Mouse (Mus musculus) intestine, embryonic 14.5 days (tissue): ENCODE data around the gene Atxn10. TPM values are rescaled to one million over a fixed set of nuclear protein-coding genes. Genes with fewer than 3 reads are reported as not detected.

Source experiments
- ATAC-seq: fragments of 200-750 bp; cut with Nextera tagmentation; replicated peaks from 2 replicates; pipeline ENCODE4 v1.8.0; 2017; ENCODE audit warnings: low read depth, moderate number of reproducible peaks, moderate TSS enrichment, moderate library complexity; ENCODE audit not compliant: low FRiP score, low TSS enrichment
- DNase-seq: peaks from one replicate; pipeline ENCODE4 v3.0.0-alpha.2; 2018; ENCODE audit warnings: low spot score
- H3K27ac ChIP-seq: fragments of 300-500 bp; sonication (generic); 2 replicates; pipeline ENCODE4 v1.5.1; 2014; ENCODE audit warnings: low read depth, mild to moderate bottlenecking, control low read depth
- H3K27me3 ChIP-seq: fragments of 300-500 bp; sonication (generic); replicated peaks from 2 replicates; pipeline ENCODE4 v1.6.1; 2014; ENCODE audit warnings: low read length, control low read depth; ENCODE audit not compliant: control insufficient read depth, insufficient read depth
- H3K36me3 ChIP-seq: fragments of 300-500 bp; sonication (generic); 2 replicates; pipeline ENCODE4 v1.6.1; 2014; ENCODE audit warnings: low read length, control low read depth; ENCODE audit not compliant: control insufficient read depth, insufficient read depth
- H3K4me1 ChIP-seq: fragments of 300-500 bp; sonication (generic); replicated peaks from 2 replicates; pipeline ENCODE4 v1.6.1; 2014; ENCODE audit warnings: low read length, control low read depth, mixed read lengths; ENCODE audit not compliant: control insufficient read depth, insufficient read depth
- H3K4me2 ChIP-seq: fragments of 300-500 bp; sonication (generic); 2 replicates; pipeline ENCODE4 v1.6.1; 2014; ENCODE audit warnings: low read length
- H3K4me3 ChIP-seq: fragments of 300-500 bp; sonication (generic); 2 replicates; pipeline ENCODE4 v1.5.1; 2014; ENCODE audit warnings: low read depth, low read length, control low read depth, mixed read lengths
- H3K9ac ChIP-seq: fragments of 300-500 bp; sonication (generic); 2 replicates; pipeline ENCODE4 v1.6.1; 2014; ENCODE audit warnings: mild to moderate bottlenecking, low read length
- H3K9me3 ChIP-seq: fragments of 300-500 bp; sonication (generic); 2 replicates; pipeline ENCODE4 v1.6.1; 2016; ENCODE audit warnings: low read length, control low read depth; ENCODE audit not compliant: control insufficient read depth
- WGBS: fragments of 180-500 bp; shearing (Covaris S2); extraction: QIAGEN DNeasy Blood & Tissue Kit; methylation state at CpG from one replicate; pipeline ENCODE4 v1.1.7; 2014; 5-methylcytosine and 5-hydroxymethylcytosine counted together
- polyA plus RNA-seq: library from polyadenylated mRNA; unstranded; fragments of >200 nt; fragmentation: Nextera tagmentation; extraction: Ambion mirVana; gene quantifications from 2 replicates; pipeline ENCODE4 v1.2.1, GENCODE M21; 2014

The Atxn10 gene
- polyA plus RNA-seq, 1 experiment from 2014 or later = 253 TPM

DNA sequence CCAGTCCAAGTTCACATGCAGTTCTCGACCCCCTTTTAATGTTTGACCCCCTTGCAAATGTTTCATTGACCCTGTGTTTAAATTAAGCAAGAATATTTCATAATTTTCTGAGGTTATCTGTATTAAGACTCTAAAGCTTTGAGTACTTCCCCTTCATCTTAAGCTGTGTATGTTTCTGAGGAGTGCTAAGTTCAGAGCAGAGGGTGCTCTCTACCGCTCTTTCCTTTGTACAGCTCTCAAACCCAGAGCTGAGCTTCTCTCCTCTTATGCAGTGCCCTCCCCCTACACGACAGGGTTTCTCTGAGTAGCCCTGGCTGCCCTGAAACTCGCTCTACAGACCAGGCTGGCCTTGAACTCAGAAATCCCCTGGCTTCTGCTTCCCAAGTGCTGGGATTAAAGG lies 23.9 kb downstream of the Atxn10 start:
- Histone ChIP-seq H3K9me3 (no peaks in the 10 kb centered on the region), H3K4me3 (no peak overlapping the region), H3K27ac (no peak overlapping the region), H3K36me3 (peaks cover 46% of the 10 kb centered on the region; the same call in 1 of the 2 replicates), H3K4me1 (peaks cover 7% of the 10 kb centered on the region; the same call in 1 of the 2 replicates), H3K27me3 (no peaks in the 10 kb centered on the region), H3K9ac (no peak overlapping the region), H3K4me2 (no peak overlapping the region)
- DNase-seq (no peak), ATAC-seq (no peak)
- WGBS = 82% methylated on average over 4 of the region's 4 CpGs

DNA sequence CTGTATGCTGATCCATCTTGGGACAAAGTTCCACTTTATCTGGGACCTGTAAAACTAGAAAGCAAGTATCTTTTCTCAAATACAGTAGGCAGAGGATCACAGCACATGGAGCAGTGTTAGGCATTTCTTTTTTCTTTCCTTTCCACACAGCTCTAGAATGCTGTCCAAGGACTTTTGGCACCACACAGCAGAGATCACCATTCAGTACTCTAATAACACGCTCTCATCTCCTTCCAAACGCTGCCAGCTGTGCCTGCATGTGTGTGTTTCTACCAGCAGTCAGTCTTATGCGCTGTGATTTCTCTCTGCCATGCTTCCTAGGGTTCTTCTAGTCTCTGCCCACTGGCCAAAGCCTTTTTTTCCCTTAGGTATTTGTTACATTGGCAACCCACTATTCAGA lies 28.3 kb downstream of the Atxn10 start:
- Histone ChIP-seq H3K4me2 (no peak overlapping the region), H3K4me3 (no peak overlapping the region), H3K9ac (no peak overlapping the region), H3K27me3 (no peaks in the 10 kb centered on the region), H3K36me3 (peaks cover 68% of the 10 kb centered on the region), H3K9me3 (no peaks in the 10 kb centered on the region), H3K27ac (no peak overlapping the region), H3K4me1 (no peaks in the 10 kb centered on the region)
- ATAC-seq (no peak), DNase-seq (no peak)
- 86% methylated on average over 3 of the region's 3 CpGs for WGBS

DNA sequence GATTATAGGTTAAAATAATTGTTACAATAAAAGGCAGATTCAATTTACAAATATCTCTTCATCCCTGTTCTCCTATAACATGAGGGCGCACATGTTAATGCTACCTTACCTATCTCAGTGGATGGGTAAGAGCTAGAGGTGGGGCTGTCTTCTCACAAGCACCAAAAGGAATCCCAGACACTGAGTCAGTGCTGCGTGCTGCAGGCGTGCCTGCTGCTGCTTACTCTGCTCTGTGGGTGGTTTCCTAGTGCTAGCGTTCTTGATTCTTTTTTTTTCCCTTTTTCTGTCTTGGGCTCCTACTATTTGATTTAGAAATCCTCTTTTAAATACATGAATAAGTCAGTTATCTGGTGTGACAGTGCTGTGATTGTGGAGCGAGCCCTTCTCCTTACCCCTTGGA lies 30.9 kb downstream of the Atxn10 start:
- H3K27me3 ChIP-seq = no peaks in the 10 kb centered on the region
- H3K36me3 ChIP-seq = peaks cover 47% of the 10 kb centered on the region
- no peaks in the 10 kb centered on the region for H3K4me1 ChIP-seq
- no peak overlapping the region for H3K4me2 ChIP-seq
- ATAC-seq (no peak), DNase-seq (no peak)
- no peaks in the 10 kb centered on the region for H3K9me3 ChIP-seq
- H3K4me3 ChIP-seq = no peak overlapping the region
- H3K27ac ChIP-seq = no peak overlapping the region
- no peak overlapping the region for H3K9ac ChIP-seq
- 87% methylated on average over 5 of the region's 5 CpGs for WGBS

DNA sequence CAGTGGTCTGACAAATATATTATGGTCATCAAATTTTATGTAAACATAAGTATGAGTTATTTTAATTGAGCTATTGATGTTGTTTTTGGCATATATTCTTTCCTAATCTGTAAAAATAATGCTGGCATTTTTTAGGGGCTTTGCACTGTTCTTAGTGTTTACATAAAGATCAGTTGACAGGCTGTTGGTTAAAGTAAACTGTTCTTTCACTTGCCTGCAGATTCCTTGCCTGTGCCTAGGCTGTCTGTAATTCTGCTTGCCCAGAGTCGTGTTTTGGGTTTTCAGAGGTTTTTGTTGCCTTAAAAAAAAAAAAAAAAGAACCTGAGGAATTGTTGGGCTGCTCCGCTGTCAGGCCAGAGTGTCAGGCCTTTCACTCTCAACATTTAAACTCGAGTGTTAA lies 33.7 kb downstream of the Atxn10 start:
- no peak overlapping the region for H3K4me2 ChIP-seq
- no peaks in the 10 kb centered on the region for H3K27me3 ChIP-seq
- H3K9me3 ChIP-seq = no peaks in the 10 kb centered on the region
- peaks cover 24% of the 10 kb centered on the region for H3K36me3 ChIP-seq
- no peak for DNase-seq
- 25% methylated on average over 3 of the region's 3 CpGs for WGBS
- H3K4me3 ChIP-seq = no peak overlapping the region
- no peak for ATAC-seq
- H3K27ac ChIP-seq = no peak overlapping the region
- no peak overlapping the region for H3K9ac ChIP-seq
- H3K4me1 ChIP-seq = no peaks in the 10 kb centered on the region

DNA sequence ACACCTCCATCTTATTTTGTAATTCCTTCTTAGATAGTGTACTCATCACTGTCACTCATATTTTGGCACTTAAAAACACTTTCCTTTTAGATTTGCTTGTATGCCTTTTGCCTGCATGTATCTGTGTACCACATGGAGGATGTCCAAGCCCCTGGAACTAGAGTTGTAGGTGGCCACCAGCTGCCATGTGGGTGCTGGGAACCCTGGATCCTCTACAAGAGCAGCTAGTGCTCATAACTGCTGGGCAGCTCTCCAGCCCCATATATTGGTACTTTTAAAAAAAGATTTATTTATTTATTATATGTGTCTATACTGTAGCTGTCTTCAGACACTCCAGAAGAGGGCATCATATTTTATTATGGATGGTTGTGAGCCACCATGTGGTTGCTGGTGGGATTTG lies 37.1 kb downstream of the Atxn10 start:
- Histone ChIP-seq H3K36me3 (peaks cover 32% of the 10 kb centered on the region), H3K9me3 (no peaks in the 10 kb centered on the region), H3K27me3 (no peaks in the 10 kb centered on the region), H3K4me3 (no peak overlapping the region), H3K4me2 (no peak overlapping the region), H3K27ac (no peak overlapping the region), H3K9ac (no peak overlapping the region), H3K4me1 (no peaks in the 10 kb centered on the region)
- DNase-seq = no peak
- no peak for ATAC-seq

DNA sequence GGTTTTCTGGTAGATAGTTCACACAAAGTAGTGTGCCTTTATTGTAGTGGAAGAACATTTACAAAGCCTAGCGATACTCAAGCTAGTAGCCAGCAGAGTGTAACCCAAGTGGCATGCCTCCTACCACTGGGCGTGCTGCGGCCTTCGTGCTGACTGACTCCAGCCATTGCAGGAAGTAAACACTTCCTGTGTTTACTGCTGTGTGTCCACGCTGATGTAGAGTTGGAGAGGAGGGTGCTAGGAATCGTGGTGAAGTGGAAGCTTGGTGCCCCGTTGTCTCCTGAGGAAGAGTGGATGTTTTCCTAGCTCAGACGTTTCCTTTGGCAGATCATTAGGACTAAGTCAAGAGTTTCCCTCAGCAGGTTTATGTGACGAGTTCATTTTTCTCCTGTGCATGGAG lies 47.4 kb downstream of the Atxn10 start:
- Histone ChIP-seq H3K4me3 (no peak overlapping the region), H3K9ac (no peak overlapping the region), H3K9me3 (no peaks in the 10 kb centered on the region), H3K27me3 (no peaks in the 10 kb centered on the region), H3K4me2 (no peak overlapping the region), H3K4me1 (no peaks in the 10 kb centered on the region), H3K36me3 (peaks cover 45% of the 10 kb centered on the region), H3K27ac (no peak overlapping the region)
- no peak for DNase-seq
- no peak for ATAC-seq
- 54% methylated on average over 9 of the region's 9 CpGs for WGBS

DNA sequence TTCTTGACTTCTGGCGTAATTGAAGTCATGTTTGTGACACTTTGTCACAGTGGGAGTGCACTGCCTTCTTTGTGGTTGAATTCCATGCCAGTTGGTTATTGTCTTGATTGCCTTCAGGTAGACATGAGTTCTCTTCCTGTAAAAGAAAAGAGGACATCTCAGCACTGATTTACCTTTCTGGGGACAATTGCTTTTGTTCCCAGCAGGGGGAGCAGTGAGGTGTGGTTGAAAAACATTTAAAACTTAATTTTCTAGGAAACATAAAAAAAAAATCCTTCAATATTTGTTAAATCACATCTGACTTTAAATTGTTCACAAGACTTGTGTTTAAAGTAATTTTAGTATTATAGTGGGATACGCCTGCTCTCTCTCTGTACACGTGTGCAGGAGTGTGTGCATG lies 52.7 kb downstream of the Atxn10 start:
- no peak overlapping the region for H3K9ac ChIP-seq
- no peak overlapping the region for H3K27ac ChIP-seq
- WGBS = 92% methylated on average over 3 of the region's 3 CpGs
- ATAC-seq = no peak
- no peaks in the 10 kb centered on the region for H3K27me3 ChIP-seq
- no peaks in the 10 kb centered on the region for H3K9me3 ChIP-seq
- H3K4me2 ChIP-seq = no peak overlapping the region
- peaks cover 67% of the 10 kb centered on the region for H3K36me3 ChIP-seq
- DNase-seq = no peak
- H3K4me3 ChIP-seq = no peak overlapping the region
- H3K4me1 ChIP-seq = no peaks in the 10 kb centered on the region

DNA sequence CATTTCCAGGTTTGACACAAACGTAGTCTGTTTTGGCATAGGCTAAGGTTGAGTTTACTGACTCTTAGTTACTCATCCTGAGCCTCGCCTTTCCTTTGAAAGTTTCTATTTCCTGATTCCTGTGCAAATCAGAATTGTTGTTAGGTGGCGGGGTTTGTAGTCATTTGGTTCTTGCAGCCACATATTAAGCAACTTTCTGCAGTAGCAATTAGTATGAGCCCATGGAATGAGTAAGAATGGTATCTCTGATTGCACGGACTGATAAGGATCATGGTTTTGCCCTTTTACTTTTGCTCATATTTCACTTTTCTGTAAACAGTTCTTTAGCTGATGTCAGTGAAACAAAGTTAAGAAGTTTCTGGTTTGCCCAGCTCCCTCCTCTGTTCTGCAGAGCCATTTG lies 53.9 kb downstream of the Atxn10 start:
- Histone ChIP-seq H3K9ac (no peak overlapping the region), H3K4me2 (no peak overlapping the region), H3K27ac (no peak overlapping the region), H3K4me3 (no peak overlapping the region), H3K4me1 (no peaks in the 10 kb centered on the region), H3K36me3 (peaks cover 60% of the 10 kb centered on the region), H3K27me3 (no peaks in the 10 kb centered on the region), H3K9me3 (no peaks in the 10 kb centered on the region)
- ATAC-seq (no peak), DNase-seq (no peak)
- 79% methylated on average over 4 of the region's 4 CpGs for WGBS

DNA sequence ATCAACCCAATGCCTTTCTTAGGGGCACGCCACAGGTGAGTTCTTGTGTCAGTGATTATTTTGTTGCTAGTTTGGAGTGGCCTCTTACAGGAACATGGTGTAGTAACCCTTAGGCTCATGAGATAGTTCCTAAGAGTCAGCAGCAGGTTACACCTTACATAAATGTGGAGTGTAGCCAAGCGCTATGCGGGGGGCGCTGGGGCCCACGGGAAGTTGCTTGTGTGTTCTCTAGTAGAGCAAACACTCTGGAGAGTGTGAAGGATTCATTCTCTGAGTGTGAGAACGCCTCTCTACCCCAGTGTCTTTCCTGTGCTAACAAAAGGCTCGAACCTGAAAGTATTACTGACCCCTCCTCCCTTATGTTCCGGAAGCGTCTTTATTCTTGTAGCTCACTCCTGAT lies 59.3 kb downstream of the Atxn10 start:
- H3K36me3 ChIP-seq = peaks cover 50% of the 10 kb centered on the region
- no peak overlapping the region for H3K27ac ChIP-seq
- H3K9ac ChIP-seq = no peak overlapping the region
- H3K27me3 ChIP-seq = no peaks in the 10 kb centered on the region
- 88% methylated on average over 9 of the region's 9 CpGs for WGBS
- H3K4me3 ChIP-seq = no peak overlapping the region
- no peak overlapping the region for H3K4me2 ChIP-seq
- no peaks in the 10 kb centered on the region for H3K4me1 ChIP-seq
- H3K9me3 ChIP-seq = no peaks in the 10 kb centered on the region
- no peak for DNase-seq
- no peak for ATAC-seq
